ENCODE assay signal across 11 mouse cellular contexts in the genomic region with DNA sequence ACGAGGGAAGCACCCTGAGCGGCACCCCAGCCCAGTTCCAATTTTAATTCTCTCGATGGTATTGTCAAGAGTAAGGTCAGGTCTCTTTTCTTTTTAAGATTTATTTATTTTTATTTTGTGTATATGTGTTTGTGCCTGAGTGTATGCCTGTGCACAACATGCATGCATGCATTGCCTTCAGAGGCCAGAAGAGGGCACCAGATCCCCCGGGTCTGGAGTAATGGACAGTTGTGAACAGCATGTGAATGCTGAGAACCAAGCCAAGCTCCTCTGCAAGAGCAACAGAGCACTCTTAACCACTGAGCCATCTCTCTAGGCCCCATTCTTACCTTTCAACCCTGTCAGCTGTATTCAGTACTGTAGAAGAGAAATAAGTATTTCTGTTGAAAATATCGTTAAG. TPM values are rescaled to one million over a fixed set of nuclear protein-coding genes. Genes with fewer than 3 reads are reported as not detected.
DNase-seq lines count a peak whose midpoint lies in the region; ATAC-seq and TF ChIP-seq lines count a peak whose summit lies in the region.
"Had no signal": no experiment of that assay in that cellular context is flagged by ENCODE, and none has a peak within 500 bp of the region (broad histone marks: within the 10 kb centered on the region; RNA-seq: fewer than 3 reads in every experiment).

No protein-coding gene starts in this region.

- no peak for TF ChIP-seq POLR2A in liver, adult 2 months (IDR thresholded peaks at IDR 0.05; ENCODE audit: extremely low read depth, insufficient read depth, low read length)

- H3K79me2 ChIP-seq in liver, adult 2 months (ENCODE audit: control insufficient read depth, insufficient read depth, low read length): peaks cover 23% of the 10 kb centered on the region; the same call in 1 of the 2 replicates

- ATAC-seq in forebrain, embryonic 13.5 days: no peak
- no peak for ATAC-seq in forebrain, embryonic 15.5 days (replicated peaks)
- no peak for ATAC-seq in liver, embryonic 12.5 days
- no peak for ATAC-seq in liver, embryonic 13.5 days (ENCODE audit: low read depth)

- H3K27ac ChIP-seq in forebrain, embryonic 13.5 days: peak overlapping the region; percentile 19; the same call in 1 of the 2 replicates
- no peak overlapping the region for H3K27ac ChIP-seq in forebrain, embryonic 15.5 days (replicated peaks)
- H3K27ac ChIP-seq in liver, adult 2 months (replicated peaks; ENCODE audit: insufficient read depth, low read depth, low read length): no peak overlapping the region
- H3K27ac ChIP-seq in liver, embryonic 12.5 days: no peak overlapping the region
- no peak overlapping the region for H3K27ac ChIP-seq in ES-E14 (ENCODE audit: insufficient read depth, low read depth, low read length, poor library complexity, severe bottlenecking)
- H3K27ac ChIP-seq in liver, embryonic 13.5 days: no peak overlapping the region
- H3K27ac ChIP-seq: limb, embryonic 15.5 days; midbrain, embryonic 10.5 days; neural tube, embryonic 12.5 days had no signal

- H3K4me2 ChIP-seq in forebrain, embryonic 13.5 days: no peak overlapping the region
- H3K4me2 ChIP-seq in forebrain, embryonic 15.5 days (replicated peaks): no peak overlapping the region
- no peak overlapping the region for H3K4me2 ChIP-seq in liver, embryonic 12.5 days
- no peak overlapping the region for H3K4me2 ChIP-seq in liver, embryonic 13.5 days
- H3K4me2 ChIP-seq: limb, embryonic 15.5 days; neural tube, embryonic 12.5 days had no signal

- H3K9ac ChIP-seq in forebrain, embryonic 13.5 days: no peak overlapping the region
- H3K9ac ChIP-seq in forebrain, embryonic 15.5 days (replicated peaks): no peak overlapping the region
- no peak overlapping the region for H3K9ac ChIP-seq in liver, adult 2 months (ENCODE audit: low read depth, low read length)
- no peak overlapping the region for H3K9ac ChIP-seq in liver, embryonic 12.5 days
- no peak overlapping the region for H3K9ac ChIP-seq in ES-E14 (ENCODE audit: insufficient read depth, low read depth, low read length, poor library complexity, severe bottlenecking)
- H3K9ac ChIP-seq in liver, embryonic 13.5 days: no peak overlapping the region
- H3K9ac ChIP-seq: limb, embryonic 15.5 days; neural tube, embryonic 12.5 days had no signal

- 91% methylated on average over 5 of the region's 5 CpGs for WGBS in forebrain, embryonic 13.5 days
- 94% methylated on average over 5 of the region's 5 CpGs for WGBS in forebrain, embryonic 15.5 days
- 93% methylated on average over 5 of the region's 5 CpGs for WGBS in liver, adult 2 months
- WGBS in liver, embryonic 12.5 days (ENCODE audit: insufficient replicate concordance): 73% methylated on average over 5 of the region's 5 CpGs
- WGBS in liver, embryonic 13.5 days (ENCODE audit: insufficient replicate concordance): 76% methylated on average over 5 of the region's 5 CpGs

- H3K27me3 ChIP-seq in forebrain, embryonic 13.5 days: no peaks in the 10 kb centered on the region
- H3K27me3 ChIP-seq in forebrain, embryonic 15.5 days: no peaks in the 10 kb centered on the region
- no peaks in the 10 kb centered on the region for H3K27me3 ChIP-seq in liver, adult 2 months (ENCODE audit: control insufficient read depth, insufficient read depth, low read length)
- H3K27me3 ChIP-seq in liver, embryonic 12.5 days (replicated peaks): peaks cover 6% of the 10 kb centered on the region; the same call in 1 of the 2 replicates
- no peaks in the 10 kb centered on the region for H3K27me3 ChIP-seq in liver, embryonic 13.5 days
- H3K27me3 ChIP-seq: limb, embryonic 15.5 days; neural tube, embryonic 12.5 days had no signal

- DNase-seq in liver, adult 2 months (ENCODE audit: extremely low read depth, low read depth, low spot score): no peak
- peak; percentile 43 for DNase-seq in ES-E14 (ENCODE audit: low read depth, low spot score)
- DNase-seq in liver, embryonic 13.5 days: peak; percentile 31
- no peak for DNase-seq in urinary bladder, adult 2 months (ENCODE audit: low spot score)
- no peak for DNase-seq in gastrocnemius, postnatal 4 days (ENCODE audit: low spot score in 2 of 2)

- no peaks in the 10 kb centered on the region for H3K36me3 ChIP-seq in forebrain, embryonic 13.5 days (ENCODE audit: poor library complexity, severe bottlenecking)
- no peaks in the 10 kb centered on the region for H3K36me3 ChIP-seq in forebrain, embryonic 15.5 days
- H3K36me3 ChIP-seq in liver, adult 2 months (ENCODE audit: control insufficient read depth, insufficient read depth, low read length): no peaks in the 10 kb centered on the region
- no peaks in the 10 kb centered on the region for H3K36me3 ChIP-seq in liver, embryonic 12.5 days
- no peaks in the 10 kb centered on the region for H3K36me3 ChIP-seq in ES-E14 (ENCODE audit: control insufficient read depth, insufficient read depth, low read length, poor library complexity, severe bottlenecking)
- no peaks in the 10 kb centered on the region for H3K36me3 ChIP-seq in liver, embryonic 13.5 days
- H3K36me3 ChIP-seq: limb, embryonic 15.5 days; midbrain, embryonic 10.5 days; neural tube, embryonic 12.5 days had no signal

- H3K4me1 ChIP-seq in forebrain, embryonic 13.5 days: peaks cover 29% of the 10 kb centered on the region
- peaks cover 29% of the 10 kb centered on the region for H3K4me1 ChIP-seq in forebrain, embryonic 15.5 days
- H3K4me1 ChIP-seq in liver, adult 2 months (ENCODE audit: control insufficient read depth, insufficient read depth, low read length): peaks cover 17% of the 10 kb centered on the region
- peaks cover 4% of the 10 kb centered on the region; the same call in 1 of the 2 replicates for H3K4me1 ChIP-seq in liver, embryonic 12.5 days
- H3K4me1 ChIP-seq in ES-E14 (ENCODE audit: control insufficient read depth in 2 of 2, insufficient read depth in 2 of 2, low read length in 2 of 2, poor library complexity in 1 of 2): no peaks in the 10 kb centered on the region
- H3K4me1 ChIP-seq in liver, embryonic 13.5 days (replicated peaks): peaks cover 8% of the 10 kb centered on the region

- in situ Hi-C loops in ES-E14 (cut with MboI; ENCODE audit: low sequenced_read_pairs in 2 of 2, unreplicated experiment in 2 of 2): no loop called here

- no peak overlapping the region for H3K4me3 ChIP-seq in forebrain, embryonic 13.5 days
- H3K4me3 ChIP-seq in forebrain, embryonic 15.5 days: no peak overlapping the region
- H3K4me3 ChIP-seq in liver, adult 2 months (ENCODE audit: insufficient read depth, low read depth, low read length): no peak overlapping the region
- no peak overlapping the region for H3K4me3 ChIP-seq in liver, embryonic 12.5 days
- no peak overlapping the region for H3K4me3 ChIP-seq in ES-E14 (ENCODE audit: insufficient read depth in 1 of 2, low read depth in 1 of 2, low read length in 2 of 2, poor library complexity in 1 of 2, severe bottlenecking in 1 of 2)
- no peak overlapping the region for H3K4me3 ChIP-seq in liver, embryonic 13.5 days (replicated peaks)
- H3K4me3 ChIP-seq: limb, embryonic 15.5 days; midbrain, embryonic 10.5 days; neural tube, embryonic 12.5 days had no signal

- TF ChIP-seq CTCF in liver, adult 2 months (IDR thresholded peaks at IDR 0.05; ENCODE audit: low read depth, low read length): peak; percentile 62

- no peaks in the 10 kb centered on the region for H3K9me3 ChIP-seq in forebrain, embryonic 13.5 days (replicated peaks)
- no peaks in the 10 kb centered on the region for H3K9me3 ChIP-seq in forebrain, embryonic 15.5 days
- H3K9me3 ChIP-seq in liver, embryonic 12.5 days (replicated peaks): 0 out of 2 replicates have a peak, but pooled peaks cover 6% of the 10 kb centered on the region
- no peaks in the 10 kb centered on the region for H3K9me3 ChIP-seq in ES-E14 (ENCODE audit: control insufficient read depth, insufficient read depth, low read depth, low read length)
- H3K9me3 ChIP-seq in liver, embryonic 13.5 days (replicated peaks): peaks cover 6% of the 10 kb centered on the region; the same call in 1 of the 2 replicates
- H3K9me3 ChIP-seq: limb, embryonic 15.5 days had no signal

TF ChIP-seq in ES-E14, 5 proteins besides CTCF, POLR2A, EP300 and RAD21:
- TF ChIP-seq ZC3H11A (IDR thresholded peaks at IDR 0.05; ENCODE audit: borderline replicate concordance, low read depth, low read length): no peak
- no peak for TF ChIP-seq MAFK (IDR thresholded peaks at IDR 0.05; ENCODE audit: insufficient read depth, low read depth, low read length)
- no peak for TF ChIP-seq HCFC1 (IDR thresholded peaks at IDR 0.05; ENCODE audit: borderline replicate concordance, insufficient read depth, low read length)
- TF ChIP-seq ZNF384 (IDR thresholded peaks at IDR 0.05; ENCODE audit: low read depth, low read length): no peak
- TF ChIP-seq CHD2 (IDR thresholded peaks at IDR 0.05; ENCODE audit: low read depth, low read length): no peak

RNA-seq across cellular contexts. Expression of gene Vgll4, which starts 42.4 kb away (rescaled TPM):
- 81.5 and 84.3 TPM in 2 replicates for polyA plus RNA-seq in forebrain, embryonic 13.5 days (2015; fragmentation: Nextera tagmentation; extraction: Ambion mirVana)
- 83.1 and 88.6 TPM in 2 replicates for polyA plus RNA-seq in forebrain, embryonic 15.5 days (2015; fragmentation: Nextera tagmentation; extraction: Ambion mirVana)
- 24.3 and 31.0 TPM in 2 replicates for total RNA-seq in liver, adult 2 months (2014; rRNA removed)
- 32.1 and 44.5 TPM in 2 replicates for polyA plus RNA-seq in liver, adult 2 months (2012; rRNA removed)
- 19.3 and 20.6 TPM in 2 replicates for polyA plus RNA-seq in liver, embryonic 12.5 days (2016; fragmentation: Nextera tagmentation; extraction: Ambion mirVana)
- 17.1 and 25.5 TPM in 2 replicates for total RNA-seq in ES-E14 (2012; rRNA removed)
- polyA plus RNA-seq in liver, embryonic 13.5 days (2015; fragmentation: Nextera tagmentation; extraction: Ambion mirVana): 13.9 and 14.6 TPM in 2 replicates
- 32.1 and 33.7 TPM in 2 replicates for polyA plus RNA-seq in urinary bladder, adult 2 months (2012; rRNA removed)
- total RNA-seq in gastrocnemius, postnatal 4 days (2021): 10 to 100 TPM; 42.2 to 48.2 TPM

Comparison
In these comparisons a context has a peak if more than half of its experiments do, and no peak if none do; other contexts are left out.
1. DNase-seq: peak in ES-E14 (single experiment) and liver, embryonic 13.5 days (single experiment); none in liver, adult 2 months (single experiment), urinary bladder, adult 2 months (single experiment) and gastrocnemius, postnatal 4 days (0 of 2).